Mouse (Mus musculus) B cell, adult 2 months (primary cell): Measurements from ENCODE around the gene Megf6.

Source experiments
- DNase-seq, 2 experiments: peaks; one replicate each; pipeline ENCODE4 v3.0.0; 2022

The Megf6 gene

DNA sequence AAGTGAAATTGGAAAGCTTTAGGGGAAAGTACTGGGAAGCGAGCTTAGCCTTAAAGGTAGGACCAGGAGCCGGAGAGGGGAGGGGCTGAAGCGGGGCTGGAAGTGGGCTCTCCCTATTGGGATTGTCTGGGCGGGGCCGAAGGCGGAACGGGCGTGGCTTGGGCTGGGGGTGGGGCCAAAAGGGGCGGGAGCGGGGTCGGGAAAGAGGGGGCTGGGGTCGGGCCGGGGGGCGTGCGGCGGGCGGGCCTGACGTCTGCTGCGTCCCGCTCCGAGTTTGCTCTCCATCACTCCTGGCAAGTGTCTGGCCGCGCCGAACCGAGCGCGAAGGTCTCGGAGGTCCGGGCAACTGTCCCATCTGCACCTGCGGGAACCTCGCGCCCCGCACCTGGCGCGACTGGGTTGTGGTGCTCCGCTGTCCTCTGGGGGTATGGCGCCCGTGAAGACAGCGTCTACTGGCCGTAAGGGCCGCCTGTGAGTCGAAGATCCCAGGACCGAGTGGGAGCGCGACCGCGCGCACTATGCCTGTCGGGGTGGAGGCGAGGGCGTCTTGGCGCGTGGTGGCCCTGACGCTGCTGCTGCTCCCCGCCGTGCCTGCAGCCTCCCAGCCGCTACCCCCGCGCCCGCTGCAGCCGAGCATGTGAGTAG is at the start of gene Megf6:
Gene Megf6, plus strand, starts transcription at position 225 of the 645 bp plus-strand sequence.
- peak in 1 of 2 experiments; percentile 13 for DNase-seq

DNA sequence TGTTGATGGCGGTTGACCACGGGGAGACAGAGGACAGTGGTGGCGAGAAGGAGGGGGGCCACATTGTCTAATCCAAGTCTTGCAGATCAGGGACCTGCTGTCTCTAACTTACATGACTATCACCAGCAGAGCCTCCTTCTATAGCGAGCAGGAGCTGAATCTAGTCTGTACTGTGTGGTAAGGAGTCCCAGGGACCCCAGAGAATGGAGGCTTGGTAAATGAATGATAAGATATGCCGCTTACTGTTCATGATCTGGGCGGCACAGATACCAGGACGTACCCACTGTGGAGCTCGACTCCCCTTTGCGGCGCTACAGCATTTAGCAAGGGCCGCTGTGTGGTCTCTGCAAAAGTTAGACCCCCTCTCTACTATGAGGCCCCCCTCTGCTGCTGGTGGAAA is 48.7 kb upstream of the Megf6 start:
- no peak for DNase-seq

DNA sequence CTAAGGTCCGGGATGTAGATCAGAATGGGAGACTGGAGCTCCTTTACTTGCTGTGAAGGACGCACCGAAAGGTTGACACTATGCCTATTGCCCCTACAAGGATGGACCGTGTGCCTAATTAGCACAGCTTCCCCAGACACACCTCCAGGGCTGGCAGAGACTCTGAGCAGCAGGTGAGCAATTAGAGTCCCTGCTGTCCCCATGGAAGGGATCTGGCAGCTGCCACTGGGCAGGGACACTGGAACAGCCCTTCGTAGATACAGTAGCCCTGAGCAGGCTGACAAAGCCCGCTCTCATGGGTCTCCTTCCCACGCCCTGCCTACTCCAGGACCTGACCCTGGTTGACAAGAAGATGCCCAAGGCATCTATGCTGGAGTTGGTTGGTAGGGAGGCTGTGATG is 48.2 kb upstream of the Megf6 start:
- no peak for DNase-seq

DNA sequence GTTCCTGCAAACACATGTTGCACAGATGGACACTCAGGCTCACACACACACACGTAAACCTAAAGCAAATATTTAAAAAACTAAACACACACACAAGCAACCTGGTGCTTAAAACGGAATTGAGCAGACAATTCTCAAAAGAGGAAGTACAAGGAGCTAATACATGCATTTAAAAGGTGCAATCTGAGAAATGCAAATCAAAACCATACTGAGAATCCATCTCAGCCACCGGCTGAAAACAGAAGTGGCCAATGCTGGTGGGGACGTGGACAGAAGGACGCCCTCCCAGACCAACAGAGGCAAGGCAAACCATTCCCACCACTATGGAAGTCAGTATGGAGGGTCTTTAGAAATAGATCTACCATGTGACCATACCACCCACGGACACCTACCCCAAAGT is 47.0 kb upstream of the Megf6 start:
- DNase-seq: no peak

DNA sequence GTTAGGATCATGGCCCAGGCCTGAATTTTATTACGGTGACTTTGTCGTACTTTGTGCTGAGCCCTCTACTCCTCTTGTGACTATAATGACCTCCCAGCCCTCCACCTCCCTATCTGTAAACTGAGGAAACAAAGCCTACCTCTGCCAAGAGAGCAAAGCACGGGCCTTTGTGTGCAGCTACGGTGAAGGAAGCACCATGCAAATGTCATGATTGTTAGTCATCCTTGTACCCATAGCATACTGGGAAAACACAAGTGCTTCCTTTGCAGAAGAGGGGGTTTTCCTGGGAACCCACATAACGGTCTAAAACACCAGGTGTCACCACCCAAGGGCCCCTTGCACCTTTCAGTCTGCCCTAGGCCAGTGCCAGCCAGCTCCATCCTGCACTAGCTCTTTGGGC is 45.3 kb upstream of the Megf6 start:
- no peak for DNase-seq

DNA sequence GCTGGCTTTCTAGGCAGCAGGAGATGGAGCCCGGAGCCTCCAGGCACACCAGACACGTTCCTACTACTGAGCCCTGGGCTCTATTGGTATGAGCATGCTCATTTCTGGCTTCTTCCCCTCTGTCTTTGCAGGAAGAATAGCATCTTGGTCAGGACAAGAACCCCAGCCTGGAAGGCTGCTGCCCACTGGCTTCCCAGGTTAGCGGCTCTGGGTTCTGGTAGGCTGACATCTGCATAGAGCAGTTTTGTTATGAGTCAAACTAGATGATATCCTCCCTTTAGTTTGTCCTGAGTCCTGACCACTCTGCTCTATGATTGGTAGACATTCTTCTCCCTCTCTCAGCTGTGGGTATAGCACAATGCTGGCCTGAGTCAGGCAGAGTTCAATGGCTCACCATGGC is 43.3 kb upstream of the Megf6 start:
- no peak for DNase-seq

DNA sequence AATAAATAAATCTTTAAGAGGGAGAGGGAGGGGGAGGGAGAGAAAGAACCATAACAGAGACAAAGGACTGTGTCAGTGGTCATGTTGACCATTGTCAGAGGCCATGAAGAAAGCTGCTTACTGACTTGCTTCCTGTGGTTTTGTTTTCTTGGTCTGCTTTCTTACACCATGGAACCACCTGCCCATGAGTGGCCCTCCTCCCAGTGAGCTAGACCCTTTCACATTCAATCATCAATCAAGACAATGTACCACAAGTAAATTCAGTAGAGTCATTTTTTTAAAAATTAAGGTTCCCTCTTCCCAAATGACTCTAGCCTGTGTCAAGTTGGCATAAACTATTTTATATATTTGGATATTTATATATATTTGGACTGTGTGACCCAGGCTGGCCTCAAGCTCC is 40.6 kb upstream of the Megf6 start:
- DNase-seq: no peak

DNA sequence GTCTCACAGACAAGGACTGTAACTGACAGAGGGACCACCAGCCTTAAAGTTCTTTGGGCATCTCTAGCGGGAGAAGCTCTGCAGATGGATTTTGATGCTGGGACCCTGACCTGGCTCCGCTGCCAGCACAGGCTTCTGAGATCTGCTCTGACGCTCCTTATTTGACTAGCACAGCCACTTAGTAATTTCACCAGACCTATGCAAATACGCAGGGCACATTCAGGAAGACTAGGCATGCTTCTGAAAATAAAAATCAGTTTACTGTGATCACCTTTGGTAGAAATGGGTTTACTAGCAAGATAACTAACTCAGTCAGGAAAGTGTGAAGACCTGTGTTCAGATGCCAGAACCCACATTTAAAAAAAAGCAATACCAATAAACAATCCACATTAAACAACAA is 38.6 kb upstream of the Megf6 start:
- no peak for DNase-seq

DNA sequence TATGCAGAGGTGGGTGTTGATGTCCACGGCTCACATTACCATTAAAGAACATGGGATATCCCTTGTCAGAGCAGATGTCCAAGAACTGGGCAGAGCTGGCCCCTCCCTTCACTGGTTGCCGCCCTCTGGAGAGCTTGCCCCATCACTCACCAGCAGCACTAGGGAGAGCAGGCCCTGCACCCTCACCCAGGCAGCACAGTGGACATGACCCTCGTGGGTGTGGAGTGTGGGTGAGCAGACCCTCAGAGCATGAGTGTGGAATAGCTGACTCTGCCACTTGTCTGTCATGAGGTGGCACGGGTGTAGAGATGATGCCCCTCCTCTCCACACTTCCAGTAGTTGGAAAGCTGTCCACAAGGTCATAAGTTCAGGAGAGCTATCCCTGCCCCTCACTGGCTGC is 35.7 kb upstream of the Megf6 start:
- no peak for DNase-seq

DNA sequence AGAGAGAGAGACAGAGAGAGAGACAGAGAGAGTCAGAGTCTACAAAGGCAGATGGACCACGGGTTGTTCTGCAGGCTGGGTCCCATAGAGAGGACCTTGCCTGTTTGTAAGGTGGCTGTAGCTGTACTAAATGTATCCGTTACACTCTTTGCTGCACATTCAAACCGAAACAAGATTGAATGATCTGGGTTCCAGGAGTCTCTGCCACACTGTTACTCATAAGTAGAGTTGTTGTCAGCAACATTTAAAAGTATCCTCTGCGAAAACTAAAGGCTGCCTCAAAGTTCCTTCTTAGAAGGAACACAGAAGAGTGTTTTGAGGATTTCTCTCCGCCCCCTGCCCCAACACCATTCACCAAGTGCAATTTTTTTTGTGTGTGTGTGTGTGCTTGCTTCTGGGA is 33.4 kb upstream of the Megf6 start:
- DNase-seq: no peak

DNA sequence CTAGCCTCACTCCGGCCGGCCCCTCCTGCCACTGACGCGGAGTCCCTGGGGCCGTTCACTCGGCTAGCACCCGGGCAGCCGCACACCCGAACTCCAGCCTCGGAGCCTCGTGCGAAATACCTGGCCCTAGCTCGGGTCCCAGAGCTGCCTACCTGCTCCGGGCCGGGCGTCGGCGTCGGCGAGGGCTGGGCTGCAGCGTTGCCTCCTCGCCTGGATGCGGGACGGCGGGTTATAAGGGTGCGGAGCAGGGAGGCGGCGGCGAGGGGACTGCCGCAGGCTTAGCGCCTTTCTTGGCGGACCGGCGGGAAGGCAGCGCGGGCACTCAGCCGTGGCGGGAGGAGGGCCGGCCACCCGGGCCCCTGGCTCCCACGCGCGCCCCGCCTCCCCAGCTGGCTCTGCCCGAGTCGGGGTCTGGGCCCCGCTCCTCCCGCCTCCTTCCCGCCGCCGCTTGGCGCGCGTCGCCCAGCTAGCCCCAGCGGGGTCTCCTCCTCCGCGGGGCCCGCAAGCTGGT is 30.8 kb upstream of the Megf6 start:
- DNase-seq: peak; percentile 42 to 48

DNA sequence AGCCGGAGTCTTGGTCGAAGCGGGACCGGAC is 30.5 kb upstream of the Megf6 start, which contains the start of gene Trp73:
Gene Trp73, minus strand, starts transcription at position 27 of the 31 bp plus-strand sequence.
- no peak for DNase-seq

DNA sequence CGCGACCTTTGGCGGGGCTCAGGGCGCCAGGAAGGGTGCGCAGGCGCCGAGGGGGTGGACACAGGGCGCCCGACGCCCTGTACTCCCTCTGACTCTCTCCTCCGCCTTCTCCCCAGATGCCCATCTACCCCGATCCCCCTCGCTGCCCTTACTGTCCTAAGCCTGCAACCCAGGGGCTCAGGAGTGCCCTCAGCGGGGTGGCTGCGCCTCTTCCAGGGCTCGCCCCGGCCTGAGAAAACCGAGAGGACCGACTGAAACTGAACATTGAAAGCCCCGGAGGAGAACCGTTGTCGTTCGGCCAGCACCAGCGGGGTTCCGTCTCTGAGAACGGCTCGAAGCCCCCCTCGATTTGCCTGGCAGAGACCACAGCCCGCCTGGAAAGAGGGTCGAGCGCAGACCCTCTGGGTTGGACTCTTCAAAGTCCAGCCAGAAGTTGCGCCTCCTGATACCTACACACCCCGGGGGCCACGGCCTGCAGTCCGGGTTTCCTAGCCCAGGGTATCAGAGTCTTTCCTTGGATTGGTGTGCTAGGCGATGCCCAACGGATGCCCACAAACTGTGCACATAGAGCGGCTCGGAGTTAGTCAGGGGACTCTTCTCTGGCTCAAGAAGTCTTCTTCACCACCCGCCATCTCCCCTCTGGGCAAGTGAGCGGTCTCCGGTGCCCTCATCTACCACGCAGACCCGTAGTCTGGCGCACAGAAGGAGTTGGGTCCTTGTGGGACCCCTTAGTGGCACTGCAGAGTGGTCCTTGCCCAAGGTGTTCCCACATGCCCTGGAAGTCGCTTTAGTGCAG is 30.1 kb upstream of the Megf6 start:
- DNase-seq: peak; percentile 35 to 53

DNA sequence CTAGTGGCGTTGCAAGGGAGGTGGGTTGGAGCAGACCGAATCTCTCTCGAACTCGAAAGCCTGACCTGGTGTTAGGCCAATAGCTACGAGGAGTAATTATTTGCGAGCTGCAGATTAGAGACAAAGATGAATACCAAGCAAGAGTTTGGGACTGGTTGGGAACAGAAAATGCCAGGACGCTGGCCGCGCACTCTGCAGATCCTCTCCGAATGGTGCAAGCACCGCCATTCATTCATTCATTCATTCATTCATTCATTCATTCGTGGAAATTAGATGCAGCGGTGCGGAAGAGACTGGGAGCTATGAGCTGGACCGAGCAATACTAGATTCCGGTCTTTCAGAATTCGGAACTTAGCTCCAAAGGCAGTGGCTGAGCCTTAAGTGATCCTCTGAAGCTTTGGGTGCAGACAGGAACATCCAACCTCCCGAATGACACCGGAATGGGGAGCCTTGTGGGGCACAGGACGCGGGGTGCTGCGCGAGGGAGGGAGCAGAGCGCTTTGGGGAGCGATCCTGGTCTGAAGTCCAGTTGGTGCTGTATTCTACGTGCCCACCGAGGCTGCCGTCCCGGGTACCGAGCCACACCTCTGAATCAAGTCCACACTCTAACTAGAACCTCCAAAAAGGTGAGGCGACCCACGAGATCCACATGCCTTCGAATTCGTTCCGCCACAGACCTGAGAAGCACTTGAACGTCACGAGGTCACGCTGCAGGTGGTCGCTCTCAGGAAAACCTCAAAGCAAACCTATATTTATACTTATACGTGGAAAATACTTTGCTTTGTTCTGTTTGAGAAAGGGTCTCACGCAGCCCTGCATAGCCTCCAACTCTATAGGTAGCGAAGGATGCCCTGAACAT is 29.3 kb upstream of the Megf6 start:
- DNase-seq: peak; percentile 20 to 33

DNA sequence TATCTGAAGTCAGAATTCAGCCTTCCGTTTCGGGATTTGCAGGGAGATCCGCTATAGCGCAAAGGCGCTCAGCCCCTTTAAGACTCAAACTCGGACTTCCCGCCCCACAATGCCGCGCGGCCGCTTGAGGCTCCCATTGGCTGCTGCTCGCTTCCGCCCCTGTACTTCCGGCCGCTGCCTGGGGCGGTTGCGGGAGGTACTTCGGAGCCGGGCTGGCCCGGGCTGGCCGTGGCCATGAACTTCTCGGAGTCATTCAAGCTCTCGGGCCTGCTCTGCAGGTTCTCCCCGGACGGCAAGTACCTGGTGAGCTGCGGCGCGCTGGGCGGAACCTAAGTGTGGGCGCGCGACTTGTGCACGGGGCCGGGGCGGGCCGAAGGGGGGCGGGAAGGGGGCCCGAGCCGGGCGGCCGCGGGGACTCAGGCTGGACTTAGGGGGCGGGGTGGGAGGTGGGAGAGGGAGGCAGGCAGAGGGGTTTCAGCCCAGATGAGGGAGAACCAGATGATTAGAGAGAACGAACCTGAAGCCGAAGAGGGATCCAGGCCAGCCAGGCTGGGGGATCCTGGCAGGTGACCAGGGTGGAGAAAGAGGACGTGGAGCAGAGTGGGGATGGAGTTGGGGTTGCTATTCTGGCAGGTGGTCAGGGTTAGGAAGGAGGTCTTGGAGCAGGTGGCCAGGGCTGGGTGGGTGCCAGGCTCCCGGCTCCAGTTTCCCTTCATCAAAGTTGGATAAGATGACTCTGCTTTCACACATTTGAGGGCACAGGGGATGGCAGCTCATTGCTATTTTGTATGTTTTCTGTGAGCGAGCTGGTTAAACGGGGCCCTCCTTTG is 28.1 kb upstream of the Megf6 start, which contains the start of gene Wrap73:
Gene Wrap73, plus strand, starts transcription at position 162 of the 830 bp plus-strand sequence.
- DNase-seq: peak; percentile 86

DNA sequence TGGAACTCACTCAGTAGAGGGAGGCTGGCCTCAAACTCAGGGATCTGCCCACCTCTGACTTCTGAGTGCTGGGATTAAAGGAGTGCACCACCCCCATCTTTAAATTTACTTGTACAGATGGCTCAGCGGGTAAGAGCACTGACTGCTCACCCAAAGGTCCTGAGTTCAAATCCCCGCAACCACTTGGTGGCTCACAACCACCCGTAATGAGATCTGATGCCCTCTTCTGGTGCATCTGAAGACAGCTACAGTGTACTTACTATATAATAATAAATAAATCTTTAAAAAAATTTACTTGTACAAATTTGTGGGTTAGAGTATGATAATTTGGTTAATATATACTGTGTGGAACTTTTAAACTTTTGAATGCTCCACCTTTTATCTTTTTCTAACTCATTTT is 25.8 kb upstream of the Megf6 start:
- DNase-seq: no peak

DNA sequence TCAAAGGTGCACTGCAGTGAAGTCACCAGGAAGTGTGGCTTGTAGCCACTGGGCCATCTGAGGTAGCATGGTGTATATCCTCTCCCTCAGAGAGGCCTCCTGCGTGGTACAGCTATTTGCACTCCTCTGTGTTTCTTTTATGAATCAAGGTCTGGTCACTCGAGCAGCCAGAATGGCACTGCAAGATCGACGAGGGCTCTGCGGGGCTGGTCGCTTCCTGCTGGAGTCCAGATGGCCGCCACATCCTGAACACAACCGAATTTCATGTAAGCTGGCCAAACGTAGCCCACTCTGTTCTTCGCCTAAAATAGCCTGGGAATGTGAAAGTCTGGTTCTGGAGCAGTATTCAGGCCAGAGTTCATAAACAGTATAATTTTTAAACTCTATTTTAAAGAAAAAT is 24.2 kb upstream of the Megf6 start:
- DNase-seq: no peak

DNA sequence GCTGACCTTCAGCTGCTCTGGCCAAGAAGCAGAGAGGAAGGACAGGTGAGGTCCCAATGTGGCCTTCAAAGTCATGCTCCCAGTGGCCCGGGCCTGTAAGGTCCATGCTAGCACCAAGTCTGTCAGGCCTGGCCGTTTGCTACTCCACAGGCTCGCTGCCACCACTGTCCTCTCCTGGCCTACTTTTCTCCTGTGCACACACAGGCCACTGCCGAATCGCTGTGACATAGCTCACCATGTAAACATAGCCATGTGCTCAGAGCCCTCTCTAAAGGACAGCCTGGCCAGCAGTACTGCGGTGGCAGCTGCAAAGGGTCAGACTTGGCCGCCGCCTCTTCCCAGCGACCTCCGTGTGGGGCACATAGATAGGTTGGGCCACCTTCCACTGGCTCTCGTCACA is 16.4 kb upstream of the Megf6 start:
- DNase-seq: no peak

DNA sequence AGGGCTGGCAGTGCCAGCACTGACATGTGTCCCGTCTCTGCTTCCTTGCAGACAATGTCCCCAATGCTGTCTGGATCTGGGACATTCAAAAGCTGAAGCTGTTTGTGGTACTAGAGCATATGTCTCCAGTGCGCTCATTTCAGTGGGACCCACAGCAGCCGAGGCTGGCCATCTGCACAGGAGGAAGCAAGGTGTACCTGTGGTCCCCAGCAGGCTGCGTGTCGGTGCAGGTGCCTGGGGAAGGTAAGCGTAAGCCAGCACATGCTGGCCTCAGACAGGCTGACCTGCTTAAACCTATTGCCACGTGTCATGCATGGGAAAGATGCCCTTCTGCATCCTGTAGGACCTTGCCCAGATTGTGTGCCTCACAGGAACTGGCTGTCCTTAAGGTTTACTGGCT is 14.5 kb upstream of the Megf6 start:
- DNase-seq: no peak

DNA sequence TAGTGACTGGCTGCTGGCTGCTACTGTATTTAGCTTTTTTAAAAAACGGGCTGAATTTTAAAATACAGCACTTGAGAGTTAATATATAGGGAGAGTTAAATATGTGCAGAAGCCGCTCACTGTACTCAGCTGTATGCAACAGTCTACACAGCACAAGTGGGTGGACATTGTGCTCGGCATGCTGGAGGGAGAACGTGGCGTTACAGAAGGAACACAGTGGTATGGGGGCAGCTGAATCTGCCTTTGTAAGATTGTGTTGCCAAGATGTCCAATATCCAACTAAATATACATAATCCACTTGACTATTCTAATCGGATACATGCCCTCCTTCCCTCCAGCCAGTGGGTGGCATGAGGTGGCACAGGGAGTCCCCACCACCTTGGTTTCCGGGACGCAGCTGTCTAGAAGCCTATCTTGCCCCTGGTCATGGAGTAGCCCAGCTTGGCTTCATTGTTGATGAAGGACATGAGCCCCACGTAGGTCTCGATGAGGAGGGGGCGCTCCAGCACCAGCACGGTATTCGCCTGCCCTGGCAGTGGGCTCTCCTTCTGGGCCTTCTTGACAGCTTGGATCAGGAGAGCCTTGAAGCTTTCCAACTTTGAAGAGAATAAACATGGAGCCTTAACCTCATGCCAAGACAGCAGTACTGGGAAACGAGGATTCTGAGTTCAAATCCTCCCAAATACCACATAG is 12.4 kb upstream of the Megf6 start:
- DNase-seq: no peak

DNA sequence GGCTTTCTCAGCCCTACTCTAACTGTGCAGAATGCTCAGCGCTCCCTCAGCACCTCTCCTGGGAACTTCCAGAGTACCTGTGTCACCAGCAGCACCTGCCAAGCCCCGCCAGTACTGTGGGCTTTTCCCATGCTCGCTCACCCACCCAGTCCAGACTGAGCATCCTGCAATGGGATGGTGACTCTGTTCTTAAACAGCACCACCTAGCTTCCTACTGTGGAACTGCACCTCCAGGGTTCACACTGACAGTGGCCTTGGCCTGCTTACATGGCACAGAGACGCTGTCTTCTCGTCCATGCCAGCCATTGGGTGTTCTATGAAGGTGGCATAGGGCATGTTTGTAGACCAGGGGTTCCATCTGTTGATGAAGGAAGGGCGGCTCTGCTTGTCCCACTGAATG is 11.5 kb upstream of the Megf6 start:
- DNase-seq: peak; percentile 89 to 90

DNA sequence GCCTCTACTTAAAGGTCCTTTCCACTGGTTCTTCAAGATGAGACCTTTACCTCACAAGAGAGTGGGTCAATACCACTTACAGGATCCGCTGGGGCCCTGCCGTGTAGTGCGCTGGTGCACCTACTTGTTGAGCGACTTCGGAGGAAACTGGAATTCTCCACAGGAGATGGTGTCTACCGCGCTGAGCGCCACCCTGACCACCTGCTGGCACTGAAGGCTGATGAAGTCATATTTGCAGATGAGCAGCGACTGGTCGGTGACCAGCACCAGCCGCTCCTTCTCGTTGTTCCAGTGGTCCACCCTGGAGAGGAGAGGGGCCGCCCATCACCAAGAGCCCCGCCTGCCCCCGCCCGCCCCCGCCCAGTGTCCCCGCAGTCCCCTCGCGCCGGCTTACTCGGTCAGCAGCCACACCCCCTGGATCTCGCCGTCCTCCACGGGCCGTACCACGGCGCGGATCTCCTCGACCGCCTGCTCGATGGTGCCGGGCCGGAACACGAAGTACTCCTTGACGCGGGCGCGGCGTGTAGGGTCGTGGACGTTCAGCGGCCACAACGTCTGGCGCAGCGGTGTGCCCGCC is 10.5 kb upstream of the Megf6 start:
- DNase-seq: peak; percentile 32 to 38
